Mouse (Mus musculus): ENCODE results near the gene Rpl13. TPM values are rescaled to one million over a fixed set of nuclear protein-coding genes. Genes with fewer than 3 reads are reported as not detected.
A peak's percentile ranks its signal among the peaks of the same experiment; 100 is the strongest.

Gene Rpl13
- polyA plus RNA-seq, 1 experiment from 2014 or later: 1,789 TPM

DNA sequence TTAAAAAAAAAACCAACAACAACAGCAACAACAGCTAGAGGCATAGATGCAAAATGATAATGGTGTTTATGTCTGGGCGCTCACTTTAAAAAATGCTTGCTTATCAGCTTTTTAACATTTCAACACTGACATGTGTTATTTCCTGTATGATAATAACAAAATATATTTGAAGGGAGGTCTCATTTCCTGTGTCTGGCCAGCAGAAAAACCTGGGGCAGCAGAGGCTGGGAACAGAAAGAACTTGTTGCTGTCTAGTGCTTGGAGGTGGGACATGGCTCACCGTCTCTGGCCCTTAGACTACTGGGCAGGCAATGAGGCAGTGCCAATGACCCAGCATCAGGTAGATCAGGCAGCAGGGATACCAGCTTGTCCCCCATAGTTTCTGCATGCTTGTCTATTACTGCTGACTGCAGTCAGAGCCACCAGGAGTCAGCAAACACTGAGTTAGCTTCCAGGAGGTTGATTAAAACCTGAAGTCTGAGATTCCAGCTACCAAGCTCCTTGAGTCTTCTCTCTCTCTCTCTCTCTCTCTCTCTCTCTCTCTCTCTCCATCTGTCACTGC, 11.8 kb downstream of the Rpl13 start:
- Histone ChIP-seq H3K36me3 (ENCODE audit: control insufficient read depth, insufficient read depth, low read length) (no peaks in the 10 kb centered on the region), H3K9ac (ENCODE audit: low read depth, low read length) (no peak overlapping the region)

DNA sequence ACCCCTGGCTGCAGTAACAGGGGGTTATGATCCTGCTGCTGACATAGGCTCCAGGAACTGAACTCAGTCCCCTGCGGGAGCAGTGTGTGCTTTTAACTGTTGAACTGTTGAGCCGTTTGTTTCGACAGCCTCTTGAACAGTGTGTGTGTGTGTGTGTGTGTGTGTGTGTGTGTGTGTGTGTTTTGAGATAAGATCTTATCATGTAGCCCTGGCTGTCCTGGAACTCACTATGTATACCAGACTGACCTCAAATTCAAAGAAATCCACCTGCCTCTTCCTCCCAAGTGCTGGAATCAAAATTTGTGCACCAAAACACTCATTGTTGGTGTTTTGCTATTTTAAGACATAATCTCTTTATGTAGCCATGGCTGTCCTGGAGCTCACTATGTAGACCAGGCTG, 12.5 kb downstream of the Rpl13 start:
- WGBS: 48% methylated on average over 3 of the region's 3 CpGs
- no peaks in the 10 kb centered on the region for H3K9me3 ChIP-seq (ENCODE audit: control insufficient read depth, low read length)
- peaks cover 42% of the 10 kb centered on the region for H3K27me3 ChIP-seq (replicated peaks; ENCODE audit: control insufficient read depth, insufficient read depth, low read length)
- no peak overlapping the region for H3K9ac ChIP-seq (ENCODE audit: low read depth, low read length)
- no peak for DNase-seq (ENCODE audit: low spot score)
- H3K4me2 ChIP-seq (ENCODE audit: low read depth, low read length): no peak overlapping the region
- H3K4me3 ChIP-seq (ENCODE audit: low read depth, low read length): no peak overlapping the region
- no peak for ATAC-seq (ENCODE audit: low read depth)
- peaks cover 11% of the 10 kb centered on the region; the same call in 1 of the 2 replicates for H3K4me1 ChIP-seq (ENCODE audit: control insufficient read depth, insufficient read depth, low read length)
- no peaks in the 10 kb centered on the region for H3K36me3 ChIP-seq (ENCODE audit: control insufficient read depth, insufficient read depth, low read length)
- H3K27ac ChIP-seq (replicated peaks; ENCODE audit: low read depth, low read length): no peak overlapping the region

More for the DNA sequence above, 11.8 kb downstream of the Rpl13 start:
- Histone ChIP-seq H3K27me3 (replicated peaks; ENCODE audit: control insufficient read depth, insufficient read depth, low read length) (peaks cover 35% of the 10 kb centered on the region), H3K27ac (replicated peaks; ENCODE audit: low read depth, low read length) (no peak overlapping the region), H3K4me1 (ENCODE audit: control insufficient read depth, insufficient read depth, low read length) (peaks cover 11% of the 10 kb centered on the region; the same call in 1 of the 2 replicates), H3K9me3 (ENCODE audit: control insufficient read depth, low read length) (no peaks in the 10 kb centered on the region), H3K4me2 (ENCODE audit: low read depth, low read length) (no peak overlapping the region), H3K4me3 (ENCODE audit: low read depth, low read length) (no peak overlapping the region)
- peak; percentile 64 for DNase-seq (ENCODE audit: low spot score)
- 59% methylated on average over 2 of the region's 2 CpGs for WGBS
- no peak for ATAC-seq (ENCODE audit: low read depth)

DNA sequence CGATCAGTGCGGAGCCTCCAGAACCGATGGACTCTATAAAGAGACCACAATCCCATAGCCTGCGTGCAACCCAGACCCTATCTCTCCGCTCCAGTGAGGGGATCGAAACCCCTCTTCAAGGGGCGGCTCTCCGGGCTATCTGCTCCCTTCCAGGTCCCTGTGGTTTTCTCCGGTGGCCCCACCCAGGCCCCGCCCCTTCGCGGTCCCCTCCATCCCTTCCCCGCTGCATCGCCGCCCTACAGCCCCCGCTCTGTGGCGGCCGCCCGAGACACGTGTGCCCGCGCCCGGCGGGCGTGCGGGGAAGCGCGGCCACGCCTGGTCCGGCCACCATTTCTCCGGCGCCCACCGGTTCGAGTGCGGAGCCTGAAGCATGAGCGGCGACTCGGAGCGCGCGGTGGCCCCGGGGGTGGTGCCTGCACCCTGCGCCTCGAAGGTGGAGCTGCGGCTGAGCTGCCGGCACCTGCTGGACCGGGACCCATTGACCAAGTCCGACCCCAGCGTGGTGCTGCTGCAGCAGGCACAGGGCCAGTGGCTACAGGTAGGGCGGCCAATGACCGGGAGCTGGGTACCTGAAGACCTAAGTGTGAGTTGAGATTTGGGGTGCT, 15.1 kb downstream of the Rpl13 start, which contains the start of gene Cpne7:
Cpne7 (plus strand) TSS at position 248 of the 605 bp plus-strand sequence.
- Histone ChIP-seq H3K27ac (replicated peaks; ENCODE audit: low read depth, low read length) (no peak within 1 kb of the TSS), H3K4me3 (ENCODE audit: low read depth, low read length) (peak within 1 kb of the TSS; percentile 48), H3K36me3 (ENCODE audit: control insufficient read depth, insufficient read depth, low read length) (no peaks in the 10 kb centered on the region), H3K4me2 (ENCODE audit: low read depth, low read length) (peak within 1 kb of the TSS; percentile 91), H3K9ac (ENCODE audit: low read depth, low read length) (peak within 1 kb of the TSS; percentile 58), H3K9me3 (ENCODE audit: control insufficient read depth, low read length) (no peaks in the 10 kb centered on the region), H3K4me1 (ENCODE audit: control insufficient read depth, insufficient read depth, low read length) (peaks cover 11% of the 10 kb centered on the region; the same call in 1 of the 2 replicates), H3K27me3 (replicated peaks; ENCODE audit: control insufficient read depth, insufficient read depth, low read length) (peaks cover 44% of the 10 kb centered on the region)
- ATAC-seq (ENCODE audit: low read depth) (peak; percentile 41; the same call in 1 of the 2 replicates), DNase-seq (ENCODE audit: low spot score) (no peak)
- WGBS: under 1% methylated on average over 18 of the region's 51 CpGs

DNA sequence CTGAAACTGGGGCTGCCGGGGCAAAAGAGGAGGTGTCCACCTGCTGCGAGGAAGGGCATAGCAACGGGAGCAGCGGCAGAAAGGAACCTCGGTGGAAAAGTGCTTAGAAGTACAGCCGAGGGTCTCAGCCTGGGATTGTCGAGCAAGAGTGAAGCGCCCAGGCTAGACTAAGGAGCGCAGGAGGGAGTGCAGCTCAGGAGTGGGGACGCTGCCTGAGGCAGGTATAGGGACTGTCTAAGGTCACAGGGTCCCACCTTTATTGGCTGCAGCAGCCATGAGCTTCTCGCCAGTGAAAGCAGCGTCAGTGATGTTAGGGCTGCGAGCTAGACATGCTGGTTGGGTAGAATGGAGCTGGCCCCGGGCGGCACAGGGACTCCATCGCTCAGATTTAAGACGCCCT, 15.6 kb downstream of the Rpl13 start:
- Histone ChIP-seq H3K4me2 (ENCODE audit: low read depth, low read length) (peak overlapping the region; percentile 91), H3K4me3 (ENCODE audit: low read depth, low read length) (peak overlapping the region; percentile 48), H3K27ac (replicated peaks; ENCODE audit: low read depth, low read length) (no peak overlapping the region), H3K4me1 (ENCODE audit: control insufficient read depth, insufficient read depth, low read length) (peaks cover 11% of the 10 kb centered on the region; the same call in 1 of the 2 replicates), H3K9me3 (ENCODE audit: control insufficient read depth, low read length) (no peaks in the 10 kb centered on the region), H3K9ac (ENCODE audit: low read depth, low read length) (peak overlapping the region; percentile 58; the same call in 1 of the 2 replicates), H3K36me3 (ENCODE audit: control insufficient read depth, insufficient read depth, low read length) (no peaks in the 10 kb centered on the region), H3K27me3 (replicated peaks; ENCODE audit: control insufficient read depth, insufficient read depth, low read length) (peaks cover 44% of the 10 kb centered on the region)
- no peak for ATAC-seq (ENCODE audit: low read depth)
- DNase-seq (ENCODE audit: low spot score): no peak
- WGBS: 4% methylated on average over 13 of the region's 17 CpGs

DNA sequence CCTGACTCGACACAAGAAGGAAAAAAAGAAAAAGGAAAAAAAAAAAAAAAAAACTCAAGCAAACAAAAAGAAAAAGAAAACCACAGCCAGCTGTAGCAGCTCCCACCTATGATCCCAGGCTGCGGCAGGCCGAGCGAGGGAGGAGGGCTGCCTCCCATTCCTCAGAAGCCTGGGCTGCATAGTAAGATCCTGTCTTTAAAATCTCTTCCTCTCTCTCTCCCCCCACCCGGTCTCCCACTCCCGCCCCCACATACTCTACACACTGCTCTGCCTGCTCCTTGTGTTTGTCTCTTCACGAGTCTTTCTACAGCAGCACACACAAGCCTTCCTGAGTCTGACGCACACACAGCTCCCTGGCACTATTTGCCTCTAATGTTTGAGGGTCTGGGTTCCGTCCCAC, 19.9 kb downstream of the Rpl13 start:
- Histone ChIP-seq H3K36me3 (ENCODE audit: control insufficient read depth, insufficient read depth, low read length) (no peaks in the 10 kb centered on the region), H3K4me3 (ENCODE audit: low read depth, low read length) (no peak overlapping the region), H3K4me1 (ENCODE audit: control insufficient read depth, insufficient read depth, low read length) (peaks cover 18% of the 10 kb centered on the region), H3K27ac (replicated peaks; ENCODE audit: low read depth, low read length) (no peak overlapping the region), H3K9ac (ENCODE audit: low read depth, low read length) (0 out of 2 replicates have a peak overlapping the region, but pooled peaks have one; percentile 14), H3K9me3 (ENCODE audit: control insufficient read depth, low read length) (no peaks in the 10 kb centered on the region), H3K27me3 (replicated peaks; ENCODE audit: control insufficient read depth, insufficient read depth, low read length) (peaks cover 31% of the 10 kb centered on the region), H3K4me2 (ENCODE audit: low read depth, low read length) (no peak overlapping the region)
- ATAC-seq (ENCODE audit: low read depth) (no peak), DNase-seq (ENCODE audit: low spot score) (no peak)
- WGBS: 53% methylated on average over 9 of the region's 9 CpGs

DNA sequence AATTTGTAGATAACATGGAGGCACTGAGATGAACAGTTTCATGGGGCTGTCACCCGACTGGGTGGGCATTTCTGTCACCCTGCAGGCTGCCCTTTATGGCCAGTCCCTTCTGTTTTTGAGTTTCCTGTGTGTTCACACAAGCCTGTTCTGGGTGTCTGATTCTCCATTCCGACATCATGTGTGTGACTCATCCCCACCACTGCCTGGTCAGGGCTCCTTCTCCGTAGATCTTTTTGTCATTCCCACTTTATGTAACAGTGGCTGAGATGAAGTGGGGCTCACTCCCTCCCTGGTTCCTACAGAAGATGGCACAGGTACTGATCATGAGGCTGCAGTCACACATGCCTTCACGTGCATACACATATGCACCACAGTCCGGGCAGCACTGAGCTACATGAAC, 20.5 kb downstream of the Rpl13 start:
- Histone ChIP-seq H3K4me3 (ENCODE audit: low read depth, low read length) (no peak overlapping the region), H3K4me1 (ENCODE audit: control insufficient read depth, insufficient read depth, low read length) (peaks cover 12% of the 10 kb centered on the region), H3K27me3 (replicated peaks; ENCODE audit: control insufficient read depth, insufficient read depth, low read length) (peaks cover 25% of the 10 kb centered on the region), H3K4me2 (ENCODE audit: low read depth, low read length) (no peak overlapping the region), H3K36me3 (ENCODE audit: control insufficient read depth, insufficient read depth, low read length) (no peaks in the 10 kb centered on the region), H3K9ac (ENCODE audit: low read depth, low read length) (no peak overlapping the region), H3K9me3 (ENCODE audit: control insufficient read depth, low read length) (no peaks in the 10 kb centered on the region), H3K27ac (replicated peaks; ENCODE audit: low read depth, low read length) (no peak overlapping the region)
- WGBS: 85% methylated on average over 5 of the region's 5 CpGs
- DNase-seq (ENCODE audit: low spot score) (no peak), ATAC-seq (ENCODE audit: low read depth) (no peak)

DNA sequence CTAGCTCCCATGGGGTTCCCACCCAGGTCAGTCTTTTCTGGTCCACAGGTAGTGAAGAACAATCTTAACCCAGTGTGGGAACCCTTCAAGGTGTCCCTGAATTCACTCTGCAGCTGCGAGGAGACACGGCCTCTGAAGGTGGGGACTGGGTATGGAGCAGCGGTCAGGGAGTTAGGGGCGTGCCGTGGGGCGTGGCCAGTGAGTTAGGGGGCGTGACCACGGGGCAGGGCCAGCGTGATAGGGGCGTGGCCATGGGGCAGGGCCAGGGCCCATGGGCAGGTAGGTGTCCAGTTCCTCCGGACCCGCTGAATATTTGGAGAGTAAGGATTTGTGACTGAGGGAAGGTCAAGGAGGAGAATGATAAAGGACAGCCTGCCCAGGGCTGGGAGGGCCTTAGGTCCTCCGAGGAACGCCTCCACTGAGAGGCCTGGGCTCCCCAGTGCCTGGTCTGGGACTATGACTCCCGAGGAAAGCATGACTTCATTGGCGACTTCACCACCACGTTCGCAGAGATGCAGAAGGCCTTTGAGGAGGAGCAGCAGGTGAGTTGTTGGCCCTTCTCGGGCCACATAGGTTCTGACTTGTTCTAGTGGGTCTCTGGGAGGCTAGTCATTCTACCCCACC, 24.2 kb downstream of the Rpl13 start:
- H3K36me3 ChIP-seq (ENCODE audit: control insufficient read depth, insufficient read depth, low read length): no peaks in the 10 kb centered on the region
- peak overlapping the region; percentile 4; the same call in 1 of the 2 replicates for H3K4me2 ChIP-seq (ENCODE audit: low read depth, low read length)

DNA sequence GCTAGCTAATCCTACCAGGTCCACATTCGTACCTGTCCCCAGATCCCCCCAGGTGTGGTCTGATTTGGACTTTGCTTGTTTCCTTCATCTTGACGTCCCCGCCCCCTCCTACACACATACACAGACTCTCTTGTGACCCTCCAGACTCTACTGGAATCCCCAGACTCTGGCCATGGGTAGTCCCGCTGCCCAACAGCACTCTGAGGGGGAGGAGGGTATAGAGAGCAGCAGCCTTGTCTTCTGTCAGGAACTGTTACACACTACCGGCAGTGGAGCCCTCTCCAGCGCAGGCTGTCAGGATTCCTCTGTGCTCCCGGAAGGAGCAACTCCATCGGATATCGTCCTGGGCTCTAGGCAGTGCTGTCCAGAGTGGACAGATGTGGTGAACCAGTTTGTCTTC, 28.9 kb downstream of the Rpl13 start:
- no peak overlapping the region for H3K4me3 ChIP-seq (ENCODE audit: low read depth, low read length)
- no peaks in the 10 kb centered on the region for H3K4me1 ChIP-seq (ENCODE audit: control insufficient read depth, insufficient read depth, low read length)
- no peak for DNase-seq (ENCODE audit: low spot score)
- no peaks in the 10 kb centered on the region for H3K36me3 ChIP-seq (ENCODE audit: control insufficient read depth, insufficient read depth, low read length)
- peaks cover 3% of the 10 kb centered on the region; the same call in 1 of the 2 replicates for H3K9me3 ChIP-seq (ENCODE audit: control insufficient read depth, low read length)
- 57% methylated on average over 9 of the region's 9 CpGs for WGBS
- no peak for ATAC-seq (ENCODE audit: low read depth)
- no peak overlapping the region for H3K9ac ChIP-seq (ENCODE audit: low read depth, low read length)
- H3K27ac ChIP-seq (replicated peaks; ENCODE audit: low read depth, low read length): no peak overlapping the region
- H3K27me3 ChIP-seq (replicated peaks; ENCODE audit: control insufficient read depth, insufficient read depth, low read length): 0 out of 2 replicates have a peak, but pooled peaks cover 1% of the 10 kb centered on the region
- no peak overlapping the region for H3K4me2 ChIP-seq (ENCODE audit: low read depth, low read length)

More for the DNA sequence above, 24.2 kb downstream of the Rpl13 start:
- Histone ChIP-seq H3K27ac (replicated peaks; ENCODE audit: low read depth, low read length) (no peak overlapping the region), H3K27me3 (replicated peaks; ENCODE audit: control insufficient read depth, insufficient read depth, low read length) (0 out of 2 replicates have a peak, but pooled peaks cover 3% of the 10 kb centered on the region), H3K4me1 (ENCODE audit: control insufficient read depth, insufficient read depth, low read length) (peaks cover 11% of the 10 kb centered on the region), H3K4me3 (ENCODE audit: low read depth, low read length) (no peak overlapping the region), H3K9ac (ENCODE audit: low read depth, low read length) (no peak overlapping the region), H3K9me3 (ENCODE audit: control insufficient read depth, low read length) (no peaks in the 10 kb centered on the region)
- no peak for DNase-seq (ENCODE audit: low spot score)
- peak; percentile 45; the same call in 1 of the 2 replicates for ATAC-seq (ENCODE audit: low read depth)
- 9% methylated on average over 18 of the region's 19 CpGs for WGBS
